Mouse (Mus musculus): ENCODE measurements around the gene Grip1. TPM values are rescaled to one million over a fixed set of nuclear protein-coding genes. Genes with fewer than 3 reads are reported as not detected.

Grip1 gene
- polyA plus RNA-seq, 1 experiment from 2014 or later = 0.58 TPM

- Histone ChIP-seq H3K4me2 (no peak overlapping the region), H3K9me3 (replicated peaks) (no peaks in the 10 kb centered on the region), H3K27ac (no peak overlapping the region), H3K36me3 (no peaks in the 10 kb centered on the region), H3K4me3 (replicated peaks) (no peak overlapping the region), H3K4me1 (replicated peaks) (no peaks in the 10 kb centered on the region), H3K27me3 (peaks cover 30% of the 10 kb centered on the region), H3K9ac (no peak overlapping the region)
- 64% methylated on average over 2 of the region's 2 CpGs for WGBS (ENCODE audit: insufficient replicate concordance)
- no peak for ATAC-seq (ENCODE audit: low read depth)
- DNase-seq = no peak
Observed at GRCm38 (mm10) chr10:119458991-119459390, 5.4 kb downstream of the Grip1 start.

GRCm38 (mm10) chr10:119463345-119463744 is 9.7 kb downstream of the Grip1 start:
- no peak for DNase-seq
- no peak for ATAC-seq (ENCODE audit: low read depth)
- 57% methylated on average over 7 of the region's 7 CpGs for whole genome bisulfite sequencing (ENCODE audit: insufficient replicate concordance)
- Histone ChIP-seq H3K4me3 (replicated peaks) (no peak overlapping the region), H3K36me3 (no peaks in the 10 kb centered on the region), H3K4me1 (replicated peaks) (no peaks in the 10 kb centered on the region), H3K27ac (no peak overlapping the region), H3K27me3 (no peaks in the 10 kb centered on the region; the same call in 1 of the 2 replicates), H3K9me3 (replicated peaks) (no peaks in the 10 kb centered on the region), H3K4me2 (no peak overlapping the region), H3K9ac (no peak overlapping the region)

GRCm38 (mm10) chr10:119463793-119464192 is 10.2 kb downstream of the Grip1 start:
- Histone ChIP-seq H3K27me3 (no peaks in the 10 kb centered on the region), H3K4me1 (replicated peaks) (no peaks in the 10 kb centered on the region), H3K27ac (no peak overlapping the region), H3K36me3 (no peaks in the 10 kb centered on the region), H3K4me2 (no peak overlapping the region), H3K9ac (no peak overlapping the region), H3K9me3 (replicated peaks) (no peaks in the 10 kb centered on the region), H3K4me3 (replicated peaks) (no peak overlapping the region)
- DNase-seq (no peak), ATAC-seq (ENCODE audit: low read depth) (no peak)
- WGBS (ENCODE audit: insufficient replicate concordance) = 34% methylated on average over 7 of the region's 7 CpGs

- Histone ChIP-seq H3K36me3 (no peaks in the 10 kb centered on the region), H3K4me2 (no peak overlapping the region), H3K4me3 (replicated peaks) (no peak overlapping the region), H3K9me3 (replicated peaks) (peaks cover 6% of the 10 kb centered on the region; the same call in 1 of the 2 replicates), H3K9ac (no peak overlapping the region), H3K27me3 (no peaks in the 10 kb centered on the region), H3K4me1 (replicated peaks) (no peaks in the 10 kb centered on the region), H3K27ac (no peak overlapping the region)
- 79% methylated on average over 18 of the region's 18 CpGs for WGBS (ENCODE audit: insufficient replicate concordance)
- DNase-seq (no peak), ATAC-seq (ENCODE audit: low read depth) (no peak)
Observed at GRCm38 (mm10) chr10:119467976-119468375, 14.3 kb downstream of the Grip1 start.

GRCm38 (mm10) chr10:119470096-119470495 is 16.5 kb downstream of the Grip1 start:
- no peaks in the 10 kb centered on the region for H3K27me3 ChIP-seq
- H3K4me1 ChIP-seq (replicated peaks) = no peaks in the 10 kb centered on the region
- H3K9me3 ChIP-seq (replicated peaks) = peaks cover 6% of the 10 kb centered on the region; the same call in 1 of the 2 replicates
- no peaks in the 10 kb centered on the region for H3K36me3 ChIP-seq
- 80% methylated on average over 1 of the region's 1 CpGs for WGBS (ENCODE audit: insufficient replicate concordance)
- no peak for ATAC-seq (ENCODE audit: low read depth)
- H3K27ac ChIP-seq = no peak overlapping the region
- H3K4me2 ChIP-seq = no peak overlapping the region
- DNase-seq = no peak
- H3K9ac ChIP-seq = no peak overlapping the region
- H3K4me3 ChIP-seq (replicated peaks) = no peak overlapping the region

GRCm38 (mm10) chr10:119475166-119475565 is 21.5 kb downstream of the Grip1 start:
- ATAC-seq (ENCODE audit: low read depth) (no peak), DNase-seq (no peak)
- Histone ChIP-seq H3K27ac (no peak overlapping the region), H3K36me3 (no peaks in the 10 kb centered on the region), H3K4me2 (no peak overlapping the region), H3K4me1 (replicated peaks) (no peaks in the 10 kb centered on the region), H3K27me3 (no peaks in the 10 kb centered on the region), H3K4me3 (replicated peaks) (no peak overlapping the region), H3K9me3 (replicated peaks) (peaks cover 6% of the 10 kb centered on the region; the same call in 1 of the 2 replicates), H3K9ac (no peak overlapping the region)
- 37% methylated on average over 9 of the region's 9 CpGs for WGBS (ENCODE audit: insufficient replicate concordance)

- H3K4me1 ChIP-seq (replicated peaks) = no peaks in the 10 kb centered on the region
- H3K36me3 ChIP-seq = no peaks in the 10 kb centered on the region
- no peak overlapping the region for H3K4me3 ChIP-seq (replicated peaks)
- H3K9ac ChIP-seq = no peak overlapping the region
- ATAC-seq (ENCODE audit: low read depth) (no peak), DNase-seq (no peak)
- H3K4me2 ChIP-seq = no peak overlapping the region
- 75% methylated on average over 8 of the region's 8 CpGs for WGBS (ENCODE audit: insufficient replicate concordance)
- H3K27ac ChIP-seq = no peak overlapping the region
- H3K9me3 ChIP-seq (replicated peaks) = no peaks in the 10 kb centered on the region
- H3K27me3 ChIP-seq = no peaks in the 10 kb centered on the region
Observed at GRCm38 (mm10) chr10:119477661-119478060, 24.0 kb downstream of the Grip1 start.

GRCm38 (mm10) chr10:119483068-119483705 is 29.6 kb downstream of the Grip1 start:
- Histone ChIP-seq H3K36me3 (no peaks in the 10 kb centered on the region), H3K9ac (no peak overlapping the region), H3K4me3 (replicated peaks) (no peak overlapping the region), H3K4me1 (replicated peaks) (no peaks in the 10 kb centered on the region), H3K27me3 (no peaks in the 10 kb centered on the region), H3K27ac (no peak overlapping the region), H3K4me2 (no peak overlapping the region), H3K9me3 (replicated peaks) (no peaks in the 10 kb centered on the region)
- DNase-seq (no peak), ATAC-seq (ENCODE audit: low read depth) (no peak)
- 70% methylated on average over 17 of the region's 17 CpGs for WGBS (ENCODE audit: insufficient replicate concordance)

GRCm38 (mm10) chr10:119483766-119484165 is 30.1 kb downstream of the Grip1 start:
- no peak overlapping the region for H3K27ac ChIP-seq
- H3K9me3 ChIP-seq (replicated peaks) = no peaks in the 10 kb centered on the region
- H3K4me3 ChIP-seq (replicated peaks) = no peak overlapping the region
- no peaks in the 10 kb centered on the region for H3K36me3 ChIP-seq
- no peak for ATAC-seq (ENCODE audit: low read depth)
- H3K4me1 ChIP-seq (replicated peaks) = no peaks in the 10 kb centered on the region
- H3K9ac ChIP-seq = no peak overlapping the region
- H3K27me3 ChIP-seq = no peaks in the 10 kb centered on the region
- H3K4me2 ChIP-seq = no peak overlapping the region
- no peak for DNase-seq
- 36% methylated on average over 6 of the region's 6 CpGs for WGBS (ENCODE audit: insufficient replicate concordance)

GRCm38 (mm10) chr10:119486936-119487335 is 33.3 kb downstream of the Grip1 start:
- Histone ChIP-seq H3K27me3 (no peaks in the 10 kb centered on the region), H3K27ac (no peak overlapping the region)
- no peak for ATAC-seq (ENCODE audit: low read depth)

GRCm38 (mm10) chr10:119490831-119491230 is 37.2 kb downstream of the Grip1 start:
- ATAC-seq (ENCODE audit: low read depth) (no peak), DNase-seq (no peak)
- Histone ChIP-seq H3K4me3 (replicated peaks) (no peak overlapping the region), H3K27ac (no peak overlapping the region), H3K36me3 (no peaks in the 10 kb centered on the region), H3K27me3 (no peaks in the 10 kb centered on the region), H3K4me2 (no peak overlapping the region), H3K9me3 (replicated peaks) (0 out of 2 replicates have a peak, but pooled peaks cover 5% of the 10 kb centered on the region), H3K4me1 (replicated peaks) (no peaks in the 10 kb centered on the region), H3K9ac (no peak overlapping the region)
- WGBS (ENCODE audit: insufficient replicate concordance) = 81% methylated on average over 18 of the region's 18 CpGs

More at GRCm38 (mm10) chr10:119486936-119487335, 33.3 kb downstream of the Grip1 start:
- WGBS (ENCODE audit: insufficient replicate concordance) = 44% methylated on average over 7 of the region's 7 CpGs
- Histone ChIP-seq H3K4me2 (no peak overlapping the region), H3K9me3 (replicated peaks) (no peaks in the 10 kb centered on the region), H3K36me3 (no peaks in the 10 kb centered on the region), H3K4me1 (replicated peaks) (no peaks in the 10 kb centered on the region), H3K4me3 (replicated peaks) (no peak overlapping the region), H3K9ac (no peak overlapping the region)
- no peak for DNase-seq

- DNase-seq (no peak), ATAC-seq (ENCODE audit: low read depth) (no peak)
- Histone ChIP-seq H3K4me3 (replicated peaks) (no peak overlapping the region), H3K4me2 (no peak overlapping the region), H3K4me1 (replicated peaks) (no peaks in the 10 kb centered on the region), H3K9ac (no peak overlapping the region), H3K36me3 (no peaks in the 10 kb centered on the region), H3K27me3 (no peaks in the 10 kb centered on the region), H3K9me3 (replicated peaks) (peaks cover 13% of the 10 kb centered on the region), H3K27ac (no peak overlapping the region)
- 72% methylated on average over 8 of the region's 8 CpGs for whole genome bisulfite sequencing (ENCODE audit: insufficient replicate concordance)
Observed at GRCm38 (mm10) chr10:119495317-119495716, 41.7 kb downstream of the Grip1 start.
